Comparison of ENCODE assay signal across 10 mouse cellular contexts in the genomic region with DNA sequence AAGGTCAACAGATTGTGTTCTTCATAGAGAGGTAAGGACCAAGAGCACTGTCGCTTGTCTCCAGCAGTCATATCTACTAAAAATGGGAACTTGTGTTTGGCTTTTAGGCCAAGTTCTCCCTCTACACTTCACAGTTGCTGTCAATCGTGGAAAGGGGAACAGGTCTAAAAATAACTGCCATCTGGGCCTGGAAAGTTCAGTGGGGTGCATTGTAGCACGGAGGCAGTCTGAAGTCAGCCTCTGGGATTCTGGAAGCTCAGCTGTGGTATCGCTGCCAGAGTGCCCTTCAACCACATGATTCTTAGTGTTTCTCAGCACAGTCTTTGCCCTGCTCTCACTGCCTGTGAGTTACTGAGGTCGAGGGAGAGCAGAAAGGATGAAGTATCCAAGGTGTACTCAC.
A peak's percentile ranks its signal among the peaks of the same experiment; 100 is the strongest.
DNase-seq lines count a peak whose midpoint lies in the region; ATAC-seq and TF ChIP-seq lines count a peak whose summit lies in the region.
"Had no signal": no experiment of that assay in that cellular context is flagged by ENCODE, and none has a peak within 500 bp of the region (broad histone marks: within the 10 kb centered on the region; RNA-seq: fewer than 3 reads in every experiment).

No protein-coding gene starts in this region.

- TF ChIP-seq EP300 in MEL (IDR thresholded peaks at IDR 0.05; ENCODE audit: low read depth in 1 of 2, low read length in 2 of 2) = peak; percentile 15 to 26; a peak in 1 of 4 replicates

- no peak overlapping the region for H3K9ac ChIP-seq in MEL (ENCODE audit: control insufficient read depth, low read depth, low read length, poor library complexity, severe bottlenecking)
- H3K9ac ChIP-seq in hindbrain, embryonic 12.5 days = no peak overlapping the region
- H3K9ac ChIP-seq: forebrain, embryonic 15.5 days; limb, embryonic 12.5 days had no signal

- H3K4me3 ChIP-seq in MEL (ENCODE audit: control insufficient read depth in 1 of 2, insufficient read depth in 1 of 2, low read depth in 2 of 2, low read length in 2 of 2) = no peak overlapping the region
- H3K4me3 ChIP-seq in hindbrain, embryonic 12.5 days = no peak overlapping the region
- H3K4me3 ChIP-seq: forebrain, embryonic 15.5 days; limb, embryonic 12.5 days had no signal

- H3K4me1 ChIP-seq in MEL (ENCODE audit: control insufficient read depth in 1 of 2, insufficient read depth in 2 of 2, low read length in 2 of 2) = peaks cover 0 to 16% of the 10 kb centered on the region in 2 experiments; a peak in 2 of 4 replicates
- no peaks in the 10 kb centered on the region for H3K4me1 ChIP-seq in hindbrain, embryonic 12.5 days
- H3K4me1 ChIP-seq: forebrain, embryonic 15.5 days had no signal

- ATAC-seq in hindbrain, embryonic 12.5 days (ENCODE audit: low FRiP score) = no peak
- ATAC-seq in CD4-positive, CD25-positive, alpha-beta regulatory T cell, adult 4 months = no peak
- ATAC-seq: forebrain, embryonic 15.5 days had no signal

- no peak for TF ChIP-seq POLR2A in MEL (IDR thresholded peaks at IDR 0.05; ENCODE audit: control insufficient read depth in 1 of 2, insufficient read depth in 1 of 2, low read depth in 1 of 2, low read length in 2 of 2, poor library complexity in 1 of 2)

- no peaks in the 10 kb centered on the region for H3K9me3 ChIP-seq in MEL (replicated peaks; ENCODE audit: insufficient read depth, low read length)
- no peaks in the 10 kb centered on the region for H3K9me3 ChIP-seq in hindbrain, embryonic 12.5 days (replicated peaks)
- H3K9me3 ChIP-seq: forebrain, embryonic 15.5 days; limb, embryonic 12.5 days had no signal

- no peak for TF ChIP-seq CTCF in MEL (IDR thresholded peaks at IDR 0.05 in 2 of 3, conservative IDR thresholded peaks at IDR 0.05 in 1 of 3; ENCODE audit: control insufficient read depth in 1 of 3, insufficient read depth in 1 of 3, low read depth in 2 of 3, low read length in 3 of 3, poor library complexity in 1 of 3, severe bottlenecking in 1 of 3)

- no peak overlapping the region for H3K4me2 ChIP-seq in hindbrain, embryonic 12.5 days (replicated peaks)
- H3K4me2 ChIP-seq: forebrain, embryonic 15.5 days; limb, embryonic 12.5 days had no signal

- WGBS in hindbrain, embryonic 12.5 days = 79% methylated on average over 5 of the region's 5 CpGs

- no peak overlapping the region for H3K27ac ChIP-seq in MEL (ENCODE audit: control insufficient read depth, low read depth, low read length)
- H3K27ac ChIP-seq in hindbrain, embryonic 12.5 days = no peak overlapping the region
- H3K27ac ChIP-seq: forebrain, embryonic 15.5 days; limb, embryonic 12.5 days had no signal

- no peaks in the 10 kb centered on the region for H3K27me3 ChIP-seq in MEL (ENCODE audit: control insufficient read depth in 1 of 2, insufficient read depth in 2 of 2, low read length in 2 of 2)
- no peaks in the 10 kb centered on the region for H3K27me3 ChIP-seq in hindbrain, embryonic 12.5 days
- H3K27me3 ChIP-seq: forebrain, embryonic 15.5 days; limb, embryonic 12.5 days had no signal

- H3K79me2 ChIP-seq in MEL (ENCODE audit: control insufficient read depth, insufficient read depth, low read length, poor library complexity) = no peaks in the 10 kb centered on the region

- peak; percentile 17 for DNase-seq in gastrocnemius, adult 18-20 months (ENCODE audit: low spot score)
- DNase-seq in gastrocnemius, postnatal 36 days = no peak
- peak; percentile 69 for DNase-seq in MEL (ENCODE audit: low read depth, low spot score)
- DNase-seq in gastrocnemius, postnatal 25 days = peak; percentile 23
- peak; percentile 34 to 36 for DNase-seq in heart, postnatal 14 days
- no peak for DNase-seq in cerebellum, postnatal 10 days

- intact Hi-C loops in gastrocnemius, postnatal 36 days (cut with DNase I) = no loop called here
- intact Hi-C loops in heart, postnatal 14 days (cut with DNase I) = no loop called here

- no peak; the same call in 1 of the 2 replicates for TF ChIP-seq RAD21 in MEL (IDR thresholded peaks at IDR 0.05; ENCODE audit: low read depth, low read length)

- peaks cover 0 to 6% of the 10 kb centered on the region in 2 experiments; a peak in 2 of 4 replicates for H3K36me3 ChIP-seq in MEL (ENCODE audit: control insufficient read depth in 1 of 2, insufficient read depth in 2 of 2, low read length in 2 of 2)
- H3K36me3 ChIP-seq in hindbrain, embryonic 12.5 days = no peaks in the 10 kb centered on the region
- H3K36me3 ChIP-seq: forebrain, embryonic 15.5 days; limb, embryonic 12.5 days had no signal

TF ChIP-seq in MEL, 35 proteins besides CTCF, POLR2A, EP300 and RAD21:
- TF ChIP-seq E2F4 (IDR thresholded peaks at IDR 0.05; ENCODE audit: borderline replicate concordance, low read depth, low read length) (no peak), GATA1 (IDR thresholded peaks at IDR 0.05; ENCODE audit: low read depth, low read length) (no peak), MEF2A (IDR thresholded peaks at IDR 0.05; ENCODE audit: extremely low read depth, insufficient replicate concordance, low read depth, low read length, poor library complexity, severe bottlenecking) (peak; percentile 78; the same call in 1 of the 2 replicates), ELF1 (IDR thresholded peaks at IDR 0.05; ENCODE audit: low read depth, low read length) (no peak), ETS1 (IDR thresholded peaks at IDR 0.05; ENCODE audit: low read depth, low read length) (no peak), USF2 (IDR thresholded peaks at IDR 0.05; ENCODE audit: borderline replicate concordance in 1 of 2, insufficient read depth in 1 of 2, low read depth in 1 of 2, low read length in 2 of 2) (no peak), ZC3H11A (IDR thresholded peaks at IDR 0.05; ENCODE audit: low read depth, low read length) (no peak), TBP (IDR thresholded peaks at IDR 0.05; ENCODE audit: low read depth, low read length) (0 out of 2 replicates have a peak, but pooled peaks have one; percentile 26), SMC3 (IDR thresholded peaks at IDR 0.05; ENCODE audit: low read depth, low read length) (0 out of 2 replicates have a peak, but pooled peaks have one; percentile 8), CHD2 (IDR thresholded peaks at IDR 0.05; ENCODE audit: low read length) (no peak), POLR2AphosphoS2 (IDR thresholded peaks at IDR 0.05; ENCODE audit: low read length) (no peak), ZNF384 (IDR thresholded peaks at IDR 0.05; ENCODE audit: low read depth, low read length) (no peak), GABPA (IDR thresholded peaks at IDR 0.05; ENCODE audit: low read depth, low read length) (no peak), MAFK (IDR thresholded peaks at IDR 0.05; ENCODE audit: borderline replicate concordance, low read depth, low read length) (no peak)

Comparison
In these comparisons a context has a peak if more than half of its experiments do, and no peak if none do; other contexts are left out.
1. DNase-seq: peak in gastrocnemius, adult 18-20 months (single experiment), MEL (single experiment), gastrocnemius, postnatal 25 days (single experiment) and heart, postnatal 14 days (2 of 2); none in gastrocnemius, postnatal 36 days (0 of 2) and cerebellum, postnatal 10 days (0 of 2).